In genomic region chr7:111085153-111085552, GRCm38 (mm10) we compare ENCODE assay signal across 21 mouse cellular contexts. TPM values are rescaled to one million over a fixed set of nuclear protein-coding genes. Genes with fewer than 3 reads are reported as not detected.
A peak's percentile ranks its signal among the peaks of the same experiment; 100 is the strongest.
DNase-seq lines count a peak whose midpoint lies in the region; ATAC-seq and TF ChIP-seq lines count a peak whose summit lies in the region.
"Had no signal": no experiment of that assay in that cellular context is flagged by ENCODE, and none has a peak within 500 bp of the region (broad histone marks: within the 10 kb centered on the region; RNA-seq: fewer than 3 reads in every experiment).

No protein-coding gene starts in this region.

- peaks cover 30% of the 10 kb centered on the region for H3K4me1 ChIP-seq in liver, embryonic 13.5 days (replicated peaks)
- peaks cover 16% of the 10 kb centered on the region for H3K4me1 ChIP-seq in liver, postnatal 0 days (ENCODE audit: insufficient read depth)
- H3K4me1 ChIP-seq in hindbrain, embryonic 10.5 days (replicated peaks), result peaks cover 18% of the 10 kb centered on the region

- DNase-seq in c-Kit-negative CD71-positive TER-119-positive erythroid progenitor cells, embryonic 14.5 days (ENCODE audit: low read depth, low spot score), result peak; percentile 51
- peak; percentile 6 for DNase-seq in induced T-regulatory cell, adult 2 months (ENCODE audit: low read depth)
- peak; percentile 48 for DNase-seq in liver, embryonic 13.5 days
- DNase-seq in liver, postnatal 0 days, result no peak
- no peak for DNase-seq in spleen, adult 12 weeks (ENCODE audit: low spot score)
- no peak for DNase-seq in layer of hippocampus, adult 11-12 months (ENCODE audit: low spot score)
- no peak for DNase-seq in hindbrain, embryonic 10.5 days (ENCODE audit: low spot score)
- DNase-seq: adrenal gland, adult 8-10 months; adrenal gland, postnatal 36 days; cerebellum, adult 18-20 months; cerebellum, adult 9-11 months; cerebellum, postnatal 36 days; gastrocnemius, adult 2 months; gastrocnemius, postnatal 25 days; heart, postnatal 10 days had no signal

- H3K4me3 ChIP-seq in liver, embryonic 13.5 days (replicated peaks), result no peak overlapping the region
- no peak overlapping the region for H3K4me3 ChIP-seq in liver, postnatal 0 days (ENCODE audit: low read depth, low read length)
- H3K4me3 ChIP-seq in hindbrain, embryonic 10.5 days, result no peak overlapping the region
- H3K4me3 ChIP-seq: embryonic facial prominence, embryonic 13.5 days; forebrain, embryonic 10.5 days; heart, embryonic 10.5 days; hindbrain, embryonic 15.5 days had no signal

- H3K27me3 ChIP-seq in liver, embryonic 13.5 days, result no peaks in the 10 kb centered on the region
- H3K27me3 ChIP-seq in liver, postnatal 0 days (ENCODE audit: insufficient read depth, low read length), result no peaks in the 10 kb centered on the region
- H3K27me3 ChIP-seq in hindbrain, embryonic 10.5 days (ENCODE audit: insufficient read depth, poor library complexity, severe bottlenecking), result no peaks in the 10 kb centered on the region
- H3K27me3 ChIP-seq: embryonic facial prominence, embryonic 13.5 days; hindbrain, embryonic 15.5 days had no signal

- peaks cover 16% of the 10 kb centered on the region for H3K36me3 ChIP-seq in liver, embryonic 13.5 days
- peaks cover 11% of the 10 kb centered on the region for H3K36me3 ChIP-seq in liver, postnatal 0 days (replicated peaks; ENCODE audit: insufficient read depth, low read length)
- H3K36me3 ChIP-seq in hindbrain, embryonic 10.5 days, result peaks cover 16% of the 10 kb centered on the region

- no peak overlapping the region for H3K9ac ChIP-seq in liver, embryonic 13.5 days
- no peak overlapping the region for H3K9ac ChIP-seq in liver, postnatal 0 days (replicated peaks)
- H3K9ac ChIP-seq: embryonic facial prominence, embryonic 13.5 days; hindbrain, embryonic 15.5 days had no signal

- peak; percentile 14; the same call in 1 of the 2 replicates for TF ChIP-seq EP300 in liver, postnatal 0 days (IDR thresholded peaks at IDR 0.05; ENCODE audit: low read depth)

- H3K9me3 ChIP-seq in liver, embryonic 13.5 days (replicated peaks), result no peaks in the 10 kb centered on the region
- H3K9me3 ChIP-seq in liver, postnatal 0 days (ENCODE audit: low read length), result no peaks in the 10 kb centered on the region
- H3K9me3 ChIP-seq in hindbrain, embryonic 10.5 days, result no peaks in the 10 kb centered on the region
- H3K9me3 ChIP-seq: embryonic facial prominence, embryonic 13.5 days; forebrain, embryonic 10.5 days; heart, embryonic 10.5 days; hindbrain, embryonic 15.5 days had no signal

- no peak for TF ChIP-seq CTCF in liver, postnatal 0 days (IDR thresholded peaks at IDR 0.05; ENCODE audit: low read depth)

- peak; percentile 37 for ATAC-seq in liver, embryonic 13.5 days (ENCODE audit: low read depth)
- no peak for ATAC-seq in liver, postnatal 0 days
- ATAC-seq: forebrain, embryonic 14.5 days; inflammation-experienced regulatory T-cells, adult 6 months had no signal

- H3K4me2 ChIP-seq in liver, embryonic 13.5 days, result peak overlapping the region; percentile 32; the same call in 1 of the 2 replicates
- peak overlapping the region; percentile 42 for H3K4me2 ChIP-seq in liver, postnatal 0 days (ENCODE audit: low read depth, low read length)
- H3K4me2 ChIP-seq: embryonic facial prominence, embryonic 13.5 days; hindbrain, embryonic 15.5 days had no signal

- H3K27ac ChIP-seq in liver, embryonic 13.5 days, result peak overlapping the region; percentile 56
- H3K27ac ChIP-seq in liver, postnatal 0 days (ENCODE audit: low read depth), result no peak overlapping the region
- no peak overlapping the region for H3K27ac ChIP-seq in hindbrain, embryonic 10.5 days
- H3K27ac ChIP-seq: embryonic facial prominence, embryonic 13.5 days; forebrain, embryonic 10.5 days; heart, embryonic 10.5 days; hindbrain, embryonic 15.5 days had no signal

RNA-seq across cellular contexts. Expression of gene Eif4g2, which starts 2.3 kb away (rescaled TPM):
- polyA plus RNA-seq in liver, embryonic 13.5 days (2015; fragmentation: Nextera tagmentation; extraction: Ambion mirVana), result 429 and 601 TPM in 2 replicates
- 182 and 200 TPM in 2 replicates for polyA plus RNA-seq in liver, postnatal 0 days (2015; fragmentation: Nextera tagmentation; extraction: Ambion mirVana)
- polyA plus RNA-seq in hindbrain, embryonic 10.5 days (2016; fragmentation: Nextera tagmentation; extraction: Ambion mirVana), result 1,372 and 1,373 TPM in 2 replicates

RNA-seq across cellular contexts. Expression of gene Ctr9, which starts 56.4 kb away (rescaled TPM):
- 29.3 and 35.6 TPM in 2 replicates for polyA plus RNA-seq in liver, embryonic 13.5 days (2015; fragmentation: Nextera tagmentation; extraction: Ambion mirVana)
- 15.2 and 16.8 TPM in 2 replicates for polyA plus RNA-seq in liver, postnatal 0 days (2015; fragmentation: Nextera tagmentation; extraction: Ambion mirVana)
- 71.1 and 77.3 TPM in 2 replicates for polyA plus RNA-seq in hindbrain, embryonic 10.5 days (2016; fragmentation: Nextera tagmentation; extraction: Ambion mirVana)

Comparison
In these comparisons a context has a peak if more than half of its experiments do, and no peak if none do; other contexts are left out.
1. DNase-seq: peak in c-Kit-negative CD71-positive TER-119-positive erythroid progenitor cells, embryonic 14.5 days (single experiment), induced T-regulatory cell, adult 2 months (single experiment) and liver, embryonic 13.5 days (single experiment); none in liver, postnatal 0 days (single experiment), spleen, adult 12 weeks (single experiment), layer of hippocampus, adult 11-12 months (single experiment) and hindbrain, embryonic 10.5 days (single experiment).